Mouse (Mus musculus) gastrocnemius, adult 2 months (tissue): ENCODE results near the gene Hfe. TPM values are rescaled to one million over a fixed set of nuclear protein-coding genes. Genes with fewer than 3 reads are reported as not detected.
"Not testable (repeated sequence)": the region's sequence is repeated elsewhere in the genome, so short reads cannot be mapped to it uniquely, and the experiment has no call there.

Source experiments
- DNase-seq: peaks from one replicate; pipeline ENCODE4 v3.0.0; 2022
- H3K27ac ChIP-seq: fragments of 200-600 bp; 2 replicates; pipeline ENCODE4 v1.8.1; 2022; ENCODE audit warnings: mild to moderate bottlenecking
- H3K4me3 ChIP-seq: fragments of 200-600 bp; 2 replicates; pipeline ENCODE4 v1.8.1; 2022; ENCODE audit warnings: mild to moderate bottlenecking, moderate library complexity
- CTCF ChIP-seq: fragments of 200-600 bp; IDR thresholded peaks from 2 replicates; pipeline ENCODE4 v1.8.1; 2022; ENCODE audit warnings: antibody characterized with exemption, mild to moderate bottlenecking, moderate library complexity
- intact Hi-C: fragments of 180-260 bp; cut with DNase I; formaldehyde crosslinking; loops from one replicate; pipeline ENCODE4 v1.15.1; 2025
- microRNA-seq: library from miRNA; unstranded; fragments of <30 nt; microRNA quantifications from one replicate; pipeline ENCODE4 v1.2.0, GENCODE M21; 2021
- total RNA-seq, 2 experiments: library from RNA; stranded (reverse); gene quantifications; 2 replicates each; pipeline ENCODE4 v1.2.3; 2021

The Hfe gene
- total RNA-seq, 2 experiments from 2014 or later = 16.0 to 18.7 TPM

DNA sequence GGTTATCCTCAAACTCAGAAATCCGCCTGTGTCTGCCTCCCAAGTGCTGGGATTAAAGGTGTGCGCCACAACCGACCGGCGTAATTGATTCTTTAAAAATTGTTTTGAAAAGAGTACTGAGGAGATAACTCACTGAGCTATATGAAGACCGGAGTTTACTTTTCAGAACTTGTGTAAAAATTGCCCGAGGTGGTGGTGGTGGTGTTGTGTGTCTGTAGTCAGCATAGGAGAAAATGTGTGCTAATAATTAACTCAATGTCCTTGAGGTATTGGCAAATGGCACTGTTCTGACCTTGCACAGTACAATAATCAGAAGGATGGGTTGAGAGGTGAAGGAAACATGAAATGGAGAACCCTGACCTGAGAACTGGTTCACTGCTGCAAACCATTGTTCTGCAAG, 22.7 kb downstream of the Hfe start:
- TF ChIP-seq CTCF = no peak
- no peak overlapping the region for H3K4me3 ChIP-seq
- no peak for DNase-seq
- intact Hi-C loops = loop anchor here (10.0 kb wide), 3 partner anchors 47 to 1973 kb away; partner anchors contain the start of genes Hist1h1c, Hist1h2ai, Hist1h2bl and Hist1h3h
- no peak overlapping the region for H3K27ac ChIP-seq

DNA sequence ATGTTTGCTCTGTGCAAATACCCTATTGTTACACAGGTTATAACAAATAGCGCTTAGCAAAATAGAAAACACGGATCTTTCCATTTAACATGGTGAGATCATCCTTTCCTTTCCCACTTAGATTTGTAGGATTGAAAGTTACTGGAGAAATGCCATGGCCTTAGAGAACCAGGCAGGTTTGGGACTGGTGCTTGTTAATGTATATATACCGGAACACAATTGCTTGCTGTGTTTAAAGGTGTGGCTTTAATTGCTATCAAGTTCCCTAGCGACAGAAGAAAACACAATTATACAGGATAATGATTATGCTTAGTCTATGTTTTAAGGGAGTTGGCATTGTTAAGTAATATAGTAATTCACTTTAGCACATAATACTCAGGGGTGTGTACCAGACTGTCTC, 23.5 kb downstream of the Hfe start:
- intact Hi-C loops = loop anchor here (10.0 kb wide), 3 partner anchors 48 to 1972 kb away; partner anchors contain the start of genes Hist1h1c, Hist1h2ai, Hist1h2bl and Hist1h3h
- TF ChIP-seq CTCF = no peak
- no peak overlapping the region for H3K4me3 ChIP-seq
- no peak overlapping the region for H3K27ac ChIP-seq
- no peak for DNase-seq

DNA sequence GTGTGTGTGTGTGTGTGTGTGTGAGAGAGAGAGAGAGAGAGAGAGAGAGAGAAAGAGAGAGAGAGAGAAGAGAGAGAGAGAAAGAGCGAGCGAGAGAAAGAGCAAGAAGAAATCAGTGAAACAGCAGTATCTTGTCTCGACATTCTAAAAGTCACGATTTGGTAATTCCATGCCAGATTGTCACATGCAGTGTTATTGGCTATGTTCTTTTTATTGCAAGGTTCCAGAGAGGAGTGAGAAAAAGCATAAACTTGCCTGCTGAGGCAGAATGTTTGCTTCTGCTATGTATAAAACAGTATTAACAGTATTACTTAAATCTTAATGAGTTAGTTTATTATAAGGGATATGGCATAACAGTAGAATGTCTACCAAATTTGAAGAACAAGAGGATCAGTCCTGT, 24.7 kb downstream of the Hfe start:
- intact Hi-C loops = loop anchor here (10.0 kb wide), 3 partner anchors 49 to 1971 kb away; partner anchors contain the start of genes Hist1h1c, Hist1h2ai, Hist1h2bl and Hist1h3h
- no peak for DNase-seq
- Histone ChIP-seq H3K27ac (no peak overlapping the region; the same call in 1 of the 2 replicates), H3K4me3 (peak overlapping the region; percentile 83)
- no peak for TF ChIP-seq CTCF

DNA sequence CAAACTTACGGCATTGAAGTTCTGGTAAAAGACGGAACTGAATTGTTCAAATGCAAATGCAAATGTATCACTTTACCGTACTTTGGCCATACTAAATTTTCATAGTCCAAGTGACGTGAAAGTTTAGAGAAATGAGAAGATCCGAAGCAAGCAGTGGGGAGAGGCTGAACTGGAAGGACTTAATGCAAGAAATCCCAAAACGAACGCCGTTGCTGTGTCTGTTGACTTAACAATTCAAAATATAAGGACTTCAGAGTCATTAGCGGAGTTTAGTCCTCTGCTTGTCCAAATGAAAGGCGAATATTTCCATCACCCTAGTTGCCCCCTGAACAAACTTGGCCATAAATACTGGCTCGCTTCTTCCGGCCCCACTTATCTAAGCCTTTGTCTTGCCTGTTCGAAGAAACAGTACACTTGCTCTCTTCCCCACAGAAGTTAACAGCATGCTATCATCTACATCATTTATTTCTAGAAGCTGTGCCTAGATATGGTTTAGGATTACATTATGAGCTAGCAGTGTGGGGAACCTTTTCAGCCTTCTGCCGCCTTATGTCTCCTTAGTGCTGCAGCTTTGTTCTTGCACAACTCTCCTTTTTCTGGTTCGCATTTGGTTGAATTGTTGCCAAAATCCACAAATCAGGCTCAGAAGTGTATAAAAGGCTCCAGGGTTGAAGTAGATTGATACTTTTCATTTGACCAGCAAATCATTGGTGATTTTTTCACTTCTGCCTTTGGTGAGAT, 25.4 kb downstream of the Hfe start:
- no peak for DNase-seq
- no peak for TF ChIP-seq CTCF
- Histone ChIP-seq H3K27ac (peak overlapping the region; percentile 94), H3K4me3 (peak overlapping the region; percentile 83)
- intact Hi-C loops = loop anchor here (10.0 kb wide), 3 partner anchors 50 to 1970 kb away; partner anchors contain the start of genes Hist1h1c, Hist1h2ai, Hist1h2bl and Hist1h3h

DNA sequence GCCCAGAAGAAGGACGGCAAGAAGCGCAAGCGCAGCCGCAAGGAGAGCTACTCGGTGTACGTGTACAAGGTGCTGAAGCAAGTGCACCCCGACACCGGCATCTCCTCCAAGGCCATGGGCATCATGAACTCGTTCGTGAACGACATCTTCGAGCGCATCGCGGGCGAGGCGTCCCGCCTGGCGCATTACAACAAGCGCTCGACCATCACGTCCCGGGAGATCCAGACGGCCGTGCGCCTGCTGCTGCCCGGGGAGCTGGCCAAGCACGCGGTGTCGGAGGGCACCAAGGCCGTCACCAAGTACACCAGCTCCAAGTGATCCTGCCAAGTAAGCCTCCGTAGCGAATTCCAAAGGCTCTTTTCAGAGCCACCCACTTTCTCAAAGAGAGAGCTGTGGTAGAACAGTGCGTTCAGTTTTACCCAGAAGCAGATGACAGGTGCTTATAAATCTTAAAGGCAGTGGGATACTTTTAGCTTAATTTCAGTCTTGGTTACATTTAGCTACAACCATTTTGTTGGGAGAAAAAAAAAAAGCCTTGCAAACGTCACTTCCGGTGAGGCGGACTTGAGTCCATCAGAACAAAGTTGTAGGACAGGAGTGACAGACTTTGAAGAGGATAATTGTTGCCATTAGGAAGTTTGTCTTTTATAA, 26.2 kb downstream of the Hfe start:
- peak overlapping the region; percentile 83 for H3K4me3 ChIP-seq
- peak; percentile 37 for DNase-seq
- intact Hi-C loops = loop anchor here (5.0 to 10.0 kb wide), 6 partner anchors 50 to 1970 kb away; partner anchors contain the start of genes Abt1, Hist1h1c, Hist1h1e and Hist1h2ai
- H3K27ac ChIP-seq = peak overlapping the region; percentile 94

DNA sequence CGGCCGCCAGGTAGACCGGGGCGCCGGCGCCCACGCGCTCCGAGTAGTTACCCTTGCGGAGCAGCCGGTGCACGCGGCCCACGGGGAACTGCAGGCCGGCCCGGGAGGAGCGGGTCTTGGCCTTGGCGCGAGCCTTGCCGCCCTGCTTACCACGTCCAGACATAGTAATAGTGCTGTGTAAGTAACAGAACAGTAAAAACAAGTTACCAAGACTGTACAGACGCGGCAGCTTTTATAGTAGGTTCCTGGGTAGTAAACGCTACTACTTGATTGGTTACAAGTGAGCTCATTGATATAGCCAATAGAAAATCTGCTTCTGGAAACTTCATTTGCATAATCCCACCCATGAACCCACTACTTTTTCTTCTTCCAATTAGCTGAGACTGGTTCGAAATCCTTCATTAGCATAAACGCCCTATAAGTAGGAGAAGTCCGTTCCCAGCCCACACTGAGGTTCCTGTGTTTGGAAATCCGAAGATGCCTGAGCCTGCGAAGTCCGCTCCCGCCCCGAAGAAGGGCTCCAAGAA, 26.8 kb downstream of the Hfe start, which contains the start of the genes Hist1h2ac and Hist1h2bc:
Hist1h2ac (minus strand) TSS at position 194 of the 527 bp plus-strand sequence.
Hist1h2bc (plus strand) TSS at position 445 of the 527 bp plus-strand sequence.
- intact Hi-C loops = loop anchor here (5.0 to 10.0 kb wide), 6 partner anchors 51 to 1969 kb away; partner anchors contain the start of genes Abt1, Hist1h1c, Hist1h1e and Hist1h2ai
- peak; percentile 72 for DNase-seq
- H3K27ac ChIP-seq = peak within 1 kb of the TSS; percentile 94
- peak within 1 kb of the TSS; percentile 83 for H3K4me3 ChIP-seq
- TF ChIP-seq CTCF = no peak

DNA sequence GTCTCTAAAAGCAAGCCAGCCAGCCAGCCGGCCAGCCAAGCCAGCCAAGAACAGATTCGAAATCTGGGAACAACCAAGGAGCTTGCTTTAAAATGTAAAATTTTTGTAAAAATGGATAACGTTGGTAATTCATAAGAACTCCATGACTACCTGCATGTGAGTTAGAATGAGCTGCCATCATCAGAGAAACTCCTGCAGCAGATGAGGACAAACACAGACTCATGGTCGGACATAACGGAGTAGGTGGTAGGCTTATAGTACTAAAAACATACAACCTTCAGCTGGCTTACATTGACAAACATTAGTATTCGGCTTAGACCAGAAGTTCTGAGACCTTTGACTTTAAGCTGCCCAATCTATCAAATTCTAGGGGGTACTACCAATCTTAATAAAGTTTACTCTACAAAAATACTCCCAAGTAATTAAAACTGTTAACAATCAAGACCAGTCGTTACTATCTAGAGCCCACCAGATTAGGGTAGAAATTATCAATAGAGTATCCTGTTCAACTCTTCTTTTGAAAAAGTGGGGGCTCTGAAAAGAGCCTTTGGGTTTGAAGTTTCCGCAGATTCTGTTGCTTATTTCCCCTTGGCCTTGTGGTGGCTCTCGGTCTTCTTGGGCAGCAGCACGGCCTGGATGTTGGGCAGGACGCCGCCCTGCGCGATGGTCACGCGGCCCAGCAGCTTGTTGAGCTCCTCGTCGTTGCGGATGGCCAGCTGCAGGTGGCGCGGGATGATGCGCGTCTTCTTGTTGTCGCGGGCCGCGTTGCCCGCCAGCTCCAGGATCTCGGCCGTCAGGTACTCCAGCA, 27.5 kb downstream of the Hfe start:
- not testable (repeated sequence) for DNase-seq
- intact Hi-C loops = loop anchor here (5.0 to 10.0 kb wide), 6 partner anchors 52 to 1968 kb away; partner anchors contain the start of genes Abt1, Hist1h1c, Hist1h1e and Hist1h2ai
- Histone ChIP-seq H3K27ac (peak overlapping the region; percentile 86), H3K4me3 (peak overlapping the region; percentile 83)

DNA sequence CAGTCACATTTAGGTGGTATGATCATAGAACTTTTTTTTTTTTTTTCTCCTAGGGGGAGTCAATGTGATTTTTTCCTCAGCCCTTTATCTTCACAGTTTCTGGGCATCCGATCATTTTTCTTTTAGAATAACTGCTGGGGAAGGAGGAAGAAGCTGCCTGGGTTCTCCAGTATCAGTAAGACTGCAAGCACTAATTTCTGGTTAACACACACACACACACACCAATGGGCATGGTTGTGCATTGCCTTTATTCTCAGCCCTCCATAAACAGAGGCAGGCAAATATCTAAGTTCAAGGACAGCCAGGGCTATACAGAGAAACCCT, 28.1 kb downstream of the Hfe start:
- Histone ChIP-seq H3K27ac (no peak overlapping the region), H3K4me3 (no peak overlapping the region)
- intact Hi-C loops = loop anchor here (5.0 to 10.0 kb wide), 6 partner anchors 52 to 1968 kb away; partner anchors contain the start of genes Abt1, Hist1h1c, Hist1h1e and Hist1h2ai
- no peak for TF ChIP-seq CTCF
- no peak for DNase-seq

DNA sequence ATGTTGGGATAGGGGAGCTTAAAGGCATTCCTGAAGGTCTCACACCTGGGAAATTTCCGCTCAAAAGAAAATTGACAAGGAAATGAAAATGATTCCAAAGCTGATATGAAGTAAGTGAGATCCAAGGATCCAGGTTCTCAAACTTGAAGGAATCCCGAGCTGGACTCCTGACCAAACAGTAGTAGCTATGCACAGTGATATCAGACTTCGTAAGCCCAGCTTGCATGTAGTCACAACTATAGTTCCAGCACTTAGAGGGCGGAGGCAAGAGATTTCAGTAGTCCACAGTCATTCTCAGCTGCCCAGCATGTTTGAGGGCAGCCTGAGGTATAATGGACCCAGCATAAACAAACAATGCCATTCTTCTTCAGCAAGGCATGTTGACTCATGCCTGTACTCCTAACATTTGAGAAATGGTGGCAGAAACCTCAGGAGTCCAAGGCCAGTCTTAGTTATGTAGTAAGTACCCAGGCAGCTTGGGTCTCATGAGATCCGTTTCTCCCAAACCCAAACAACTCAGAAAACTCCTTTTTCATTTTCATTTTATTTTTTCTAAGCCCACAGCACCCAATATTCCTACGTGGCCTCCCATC, 28.6 kb downstream of the Hfe start:
- DNase-seq = no peak
- Histone ChIP-seq H3K4me3 (no peak overlapping the region), H3K27ac (no peak overlapping the region)
- TF ChIP-seq CTCF = no peak
- intact Hi-C loops = loop anchor here (5.0 to 10.0 kb wide), 6 partner anchors 53 to 1967 kb away; partner anchors contain the start of genes Abt1, Hist1h1c, Hist1h1e and Hist1h2ai

DNA sequence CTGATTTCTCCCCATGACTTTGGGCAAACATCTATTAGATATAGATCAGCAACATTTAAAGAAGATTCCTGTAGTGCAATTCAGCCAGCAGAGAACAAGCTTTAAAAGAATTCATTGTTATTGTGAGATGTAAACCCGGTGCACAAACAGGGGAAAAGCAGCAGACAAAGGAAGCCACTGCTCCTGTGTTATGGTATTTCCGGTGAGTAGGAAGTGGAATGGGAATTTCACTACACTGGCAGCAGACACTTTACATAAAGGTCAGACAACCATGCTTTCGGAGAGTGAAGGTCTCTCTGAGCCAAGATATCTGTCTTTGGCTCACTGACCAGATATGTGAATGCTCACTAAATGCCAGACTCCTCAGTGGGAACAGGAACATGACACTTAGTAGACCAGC, 48.1 kb downstream of the Hfe start:
- intact Hi-C loops = no loop called here
- TF ChIP-seq CTCF = no peak
- no peak overlapping the region for H3K27ac ChIP-seq
- no peak overlapping the region for H3K4me3 ChIP-seq
- no peak for DNase-seq

DNA sequence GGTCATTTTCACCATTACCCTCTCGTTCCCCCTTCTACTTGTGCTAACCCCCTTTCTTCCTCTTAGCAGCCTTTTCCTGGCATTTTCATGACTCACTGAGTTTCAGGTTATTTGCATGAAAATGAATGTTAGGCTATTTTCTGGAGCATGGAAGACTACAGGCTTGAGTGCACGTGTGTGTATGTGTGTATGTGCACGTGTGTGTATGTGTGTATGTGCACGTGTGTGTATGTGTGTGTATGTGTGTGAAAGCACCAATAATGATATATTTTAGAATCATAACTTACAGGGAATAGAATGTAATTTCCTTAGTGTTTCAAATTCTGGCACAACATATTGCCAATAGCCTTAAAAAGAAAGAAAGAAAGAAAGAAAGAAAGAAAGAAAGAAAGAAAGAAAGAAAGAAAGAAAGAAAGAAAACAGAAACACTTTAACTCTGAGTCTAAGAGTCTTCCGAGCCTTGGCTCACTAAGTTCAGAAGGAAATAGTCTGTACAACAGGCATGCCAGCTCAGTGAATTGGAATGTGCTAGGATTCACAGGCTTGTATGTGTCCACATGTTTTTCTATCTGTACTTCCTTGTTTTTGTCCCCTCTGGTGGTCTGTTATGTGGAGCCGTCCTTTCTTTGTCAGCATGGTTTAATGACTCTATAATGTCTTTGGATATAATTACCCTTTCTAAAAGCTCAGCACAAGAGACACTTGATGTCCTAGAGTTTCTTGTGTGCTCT, 50.9 kb downstream of the Hfe start:
- no peak overlapping the region for H3K27ac ChIP-seq
- TF ChIP-seq CTCF = no peak
- intact Hi-C loops = no loop called here
- no peak overlapping the region for H3K4me3 ChIP-seq
- DNase-seq = no peak

Small RNAs within 50 kb of the gene (microRNA-seq; reads per million reads assigned to microRNA genes)
- gene Gm44314 (not detected), gene Gm44350 (not detected), gene Gm44484 (not detected)

Other genes starting within 250 kb of the Hfe start
- gene Btn1a1, start 245.0 kb downstream of the Hfe start, total RNA-seq = not detected
- gene Btn2a2, start 222.0 kb downstream of the Hfe start, total RNA-seq = not detected
- gene Hist1h4h, start 179.8 kb downstream of the Hfe start, total RNA-seq = 100 to 1,000 TPM; 131 to 139 TPM
- gene Hist1h2af, start 176.9 kb downstream of the Hfe start, total RNA-seq = 1 to 10 TPM in 1 of 2 experiments, not detected in 1; 2.0 TPM
- not detected for gene Hist1h3g, start 175.4 kb downstream of the Hfe start, total RNA-seq
- gene Hist1h2bh, start 167.5 kb downstream of the Hfe start, total RNA-seq = 1 to 10 TPM in 1 of 2 experiments, under 1 TPM in 1; 0.94 to 1.0 TPM
- 1 to 10 TPM; 2.9 to 4.0 TPM for gene Hist1h3f, start 166.8 kb downstream of the Hfe start, total RNA-seq
- 1 to 10 TPM; 7.8 to 8.7 TPM for gene Hist1h4f, start 159.2 kb downstream of the Hfe start, total RNA-seq
- gene Hist1h1d, start 157.6 kb downstream of the Hfe start, total RNA-seq = under 1 TPM; 0.56 to 0.81 TPM
- 10 to 100 TPM in 1 of 2 experiments, 1 to 10 TPM in 1; 8.3 to 12.9 TPM for gene Hist1h3e, start 148.5 kb downstream of the Hfe start, total RNA-seq
- gene Hist1h2ae, start 139.6 kb downstream of the Hfe start, total RNA-seq = under 1 TPM in 1 of 2 experiments, not detected in 1; 0.45 TPM
- gene Hist1h2bg, start 139.5 kb downstream of the Hfe start, total RNA-seq = 1 to 10 TPM; 2.9 to 7.6 TPM
- gene Hist1h2bf, start 136.7 kb downstream of the Hfe start, total RNA-seq = 1 to 10 TPM; 3.6 to 3.8 TPM
- gene Hist1h2ad, start 136.5 kb downstream of the Hfe start, total RNA-seq = 1 to 10 TPM; 1.0 to 1.3 TPM
- gene Hist1h3d, start 135.1 kb downstream of the Hfe start, total RNA-seq = 1 to 10 TPM; 2.0 to 3.0 TPM
- gene Hist1h4d, start 129.3 kb downstream of the Hfe start, total RNA-seq = 10 to 100 TPM; 31.0 to 36.0 TPM
- 10 to 100 TPM; 10.8 to 17.5 TPM for gene Hist1h2be, start 89.7 kb downstream of the Hfe start, total RNA-seq
- gene Hist1h1e, start 88.3 kb downstream of the Hfe start, total RNA-seq = 10 to 100 TPM; 29.1 to 34.0 TPM
- gene Hist1h2ac, start 26.9 kb downstream of the Hfe start, total RNA-seq = under 1 TPM; 0.84 to 0.92 TPM
- gene Hist1h2bc, start 26.7 kb downstream of the Hfe start, total RNA-seq = 10 to 100 TPM; 59.1 to 76.4 TPM
- gene Hist1h1t, start 15.0 kb downstream of the Hfe start, total RNA-seq = not detected
- gene Hist1h4c, start 12.4 kb downstream of the Hfe start, total RNA-seq = 10 to 100 TPM; 49.8 to 61.2 TPM
- 100 to 1,000 TPM; 135 to 164 TPM for gene Hist1h1c, start 28.0 kb upstream of the Hfe start, total RNA-seq
- not detected for gene Hist1h3c, start 34.7 kb upstream of the Hfe start, total RNA-seq
- gene Hist1h2bb, start 35.9 kb upstream of the Hfe start, total RNA-seq = 1 to 10 TPM; 1.1 to 2.3 TPM
- 1 to 10 TPM in 1 of 2 experiments, not detected in 1; 1.9 TPM for gene Hist1h2ab, start 40.3 kb upstream of the Hfe start, total RNA-seq
- gene Hist1h3b, start 41.4 kb upstream of the Hfe start, total RNA-seq = 1 to 10 TPM; 1.6 to 1.8 TPM
- gene Hist1h4b, start 46.2 kb upstream of the Hfe start, total RNA-seq = 1 to 10 TPM; 2.1 to 3.7 TPM
- 1 to 10 TPM in 1 of 2 experiments, under 1 TPM in 1; 0.61 to 1.4 TPM for gene Hist1h4a, start 50.4 kb upstream of the Hfe start, total RNA-seq
- 1 to 10 TPM; 2.9 to 4.2 TPM for gene Hist1h3a, start 51.5 kb upstream of the Hfe start, total RNA-seq
- gene Hist1h1a, start 52.8 kb upstream of the Hfe start, total RNA-seq = 1 to 10 TPM; 1.2 to 1.5 TPM
- gene Trim38, start 59.1 kb upstream of the Hfe start, total RNA-seq = not detected
- not detected for gene Slc17a2, start 96.1 kb upstream of the Hfe start, total RNA-seq
- gene Slc17a3, start 128.6 kb upstream of the Hfe start, total RNA-seq = not detected
- not detected for gene Slc17a1, start 156.9 kb upstream of the Hfe start, total RNA-seq
- gene Slc17a4, start 204.2 kb upstream of the Hfe start, total RNA-seq = not detected
- gene Hist1h2ba, start 223.3 kb upstream of the Hfe start, total RNA-seq = not detected
- not detected for gene Hist1h2aa, start 223.6 kb upstream of the Hfe start, total RNA-seq